Mouse (Mus musculus): Measurements from ENCODE around the gene Runx3.
A peak's percentile ranks its signal among the peaks of the same experiment; 100 is the strongest.

Runx3 gene

DNA sequence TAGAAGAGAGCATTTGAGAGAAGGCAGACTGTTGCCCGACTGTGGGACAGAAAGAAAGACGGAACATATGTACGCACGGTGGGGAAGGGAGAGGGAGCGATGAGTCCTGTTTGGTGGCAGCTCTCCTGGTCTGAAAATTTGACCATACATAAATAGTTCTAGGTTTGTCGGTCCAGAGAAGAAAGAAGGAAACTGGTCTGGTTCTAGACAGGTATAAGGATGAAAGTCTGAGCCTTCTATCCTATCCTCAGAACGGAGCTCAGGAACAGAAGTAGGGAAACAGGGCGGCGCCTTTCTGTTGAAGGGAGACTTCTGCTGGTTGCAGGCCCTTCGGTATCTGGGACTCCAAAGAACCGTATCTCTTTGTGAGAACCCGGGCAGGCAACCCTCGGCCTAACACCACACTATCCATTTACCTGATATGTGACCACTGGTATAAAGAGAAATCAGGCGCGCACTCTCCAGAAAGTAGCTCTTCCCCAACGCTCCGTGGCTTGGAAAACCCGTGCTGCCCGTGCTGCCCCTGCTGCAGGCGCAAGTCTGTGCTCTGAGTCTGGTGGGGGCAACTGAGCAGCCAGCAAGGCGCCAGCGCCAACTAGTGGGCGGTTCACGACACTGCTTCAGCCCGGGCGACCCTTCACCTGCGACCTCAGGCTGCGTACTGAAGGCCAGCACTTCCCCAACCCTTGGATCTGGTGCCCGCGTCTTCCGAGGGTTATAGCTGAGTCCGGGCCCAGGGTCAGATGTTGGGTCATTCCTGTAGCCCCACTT, 29.8 kb downstream of the Runx3 start:
- peak; percentile 78 for DNase-seq (ENCODE audit: low read depth, low spot score)

DNA sequence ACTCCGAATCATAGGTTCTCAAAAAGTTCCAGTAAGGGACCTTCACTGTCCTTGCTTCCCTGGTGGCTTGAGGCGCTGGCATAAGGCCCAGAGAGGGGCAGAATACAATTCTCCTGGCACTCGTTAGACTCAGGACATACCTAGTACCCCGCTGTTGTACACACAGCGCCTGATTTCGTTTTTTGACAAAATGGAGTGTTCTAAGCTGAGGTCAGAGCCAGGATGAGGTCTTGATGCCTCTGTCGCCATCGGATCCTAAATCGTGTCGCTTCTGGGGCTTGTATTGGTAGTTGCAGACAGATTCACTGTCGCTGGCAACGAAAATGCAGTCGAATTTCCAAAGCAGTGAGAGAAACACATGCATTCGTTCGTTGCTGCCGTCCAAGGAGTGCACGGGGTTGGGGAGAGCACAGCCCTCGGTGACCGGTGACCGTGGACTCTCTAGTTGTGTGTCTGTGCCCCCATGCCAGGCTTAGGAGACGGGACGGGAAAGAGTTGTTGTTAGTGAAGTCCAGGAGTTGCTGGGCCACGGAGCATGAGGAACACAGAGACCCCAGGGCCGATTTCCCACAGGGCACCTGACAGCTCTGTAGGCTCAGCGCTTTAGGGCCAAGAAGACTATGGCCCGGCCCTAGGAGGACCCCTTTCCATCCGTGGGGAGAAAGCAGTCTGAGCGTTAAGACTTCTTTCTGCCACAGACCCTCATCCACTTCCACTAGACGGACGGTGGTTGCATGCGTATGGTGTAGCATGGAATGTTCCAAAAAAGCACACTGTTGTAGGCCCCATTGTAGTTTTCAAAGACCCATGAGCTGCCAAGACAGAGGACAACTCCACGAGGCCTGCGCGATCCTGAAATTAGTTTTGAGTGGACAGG, 30.9 kb downstream of the Runx3 start:
- DNase-seq (ENCODE audit: low read depth, low spot score), result no peak

DNA sequence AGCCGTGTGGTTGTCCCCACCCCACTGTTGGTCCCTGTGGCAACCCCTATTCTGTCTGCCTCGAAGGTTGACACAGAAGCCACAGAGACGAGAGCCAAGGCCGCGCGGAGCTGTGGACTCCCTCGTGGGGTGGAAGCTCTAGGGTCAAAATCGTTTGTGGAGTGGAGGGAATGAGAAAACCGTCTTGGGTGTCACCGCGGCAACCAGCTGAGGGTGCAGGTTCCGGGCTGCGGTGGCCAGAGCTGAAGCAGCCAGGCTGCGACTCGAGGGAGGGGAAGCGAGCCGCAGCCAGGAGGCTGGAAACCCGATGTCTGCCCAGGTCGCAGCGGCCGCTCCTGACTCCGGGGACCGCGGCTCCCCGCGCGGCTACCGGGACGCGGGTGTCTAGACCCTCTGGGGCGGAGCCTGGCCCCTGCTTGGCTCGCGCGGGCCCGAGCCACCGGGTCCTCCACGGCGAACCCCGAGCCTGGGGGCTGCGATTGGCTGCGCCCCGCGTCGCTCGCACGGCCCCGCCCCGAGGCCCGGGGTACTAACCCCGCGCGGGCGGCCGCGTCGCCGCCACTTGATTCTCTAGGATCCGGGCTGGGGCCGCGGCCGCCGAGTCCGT, 31.6 kb downstream of the Runx3 start:
- DNase-seq (ENCODE audit: low read depth, low spot score), result peak; percentile 83

DNA sequence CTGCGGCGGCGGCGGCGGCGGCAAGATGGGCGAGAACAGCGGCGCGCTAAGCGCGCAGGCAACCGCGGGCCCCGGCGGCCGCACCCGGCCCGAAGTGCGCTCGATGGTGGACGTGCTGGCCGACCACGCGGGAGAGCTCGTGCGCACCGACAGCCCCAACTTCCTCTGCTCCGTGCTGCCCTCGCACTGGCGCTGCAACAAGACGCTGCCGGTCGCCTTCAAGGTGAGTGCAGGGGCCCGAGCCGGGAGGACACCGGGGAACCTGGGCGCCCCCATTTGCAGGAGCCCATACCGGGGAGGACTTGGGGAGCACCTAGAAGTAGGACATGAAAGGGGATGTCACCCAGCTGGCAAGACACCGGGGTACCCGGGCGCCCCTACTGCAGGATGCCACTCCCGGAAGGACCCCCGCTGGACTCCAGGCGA, 32.4 kb downstream of the Runx3 start:
- peak; percentile 77 for DNase-seq (ENCODE audit: low read depth, low spot score)

DNA sequence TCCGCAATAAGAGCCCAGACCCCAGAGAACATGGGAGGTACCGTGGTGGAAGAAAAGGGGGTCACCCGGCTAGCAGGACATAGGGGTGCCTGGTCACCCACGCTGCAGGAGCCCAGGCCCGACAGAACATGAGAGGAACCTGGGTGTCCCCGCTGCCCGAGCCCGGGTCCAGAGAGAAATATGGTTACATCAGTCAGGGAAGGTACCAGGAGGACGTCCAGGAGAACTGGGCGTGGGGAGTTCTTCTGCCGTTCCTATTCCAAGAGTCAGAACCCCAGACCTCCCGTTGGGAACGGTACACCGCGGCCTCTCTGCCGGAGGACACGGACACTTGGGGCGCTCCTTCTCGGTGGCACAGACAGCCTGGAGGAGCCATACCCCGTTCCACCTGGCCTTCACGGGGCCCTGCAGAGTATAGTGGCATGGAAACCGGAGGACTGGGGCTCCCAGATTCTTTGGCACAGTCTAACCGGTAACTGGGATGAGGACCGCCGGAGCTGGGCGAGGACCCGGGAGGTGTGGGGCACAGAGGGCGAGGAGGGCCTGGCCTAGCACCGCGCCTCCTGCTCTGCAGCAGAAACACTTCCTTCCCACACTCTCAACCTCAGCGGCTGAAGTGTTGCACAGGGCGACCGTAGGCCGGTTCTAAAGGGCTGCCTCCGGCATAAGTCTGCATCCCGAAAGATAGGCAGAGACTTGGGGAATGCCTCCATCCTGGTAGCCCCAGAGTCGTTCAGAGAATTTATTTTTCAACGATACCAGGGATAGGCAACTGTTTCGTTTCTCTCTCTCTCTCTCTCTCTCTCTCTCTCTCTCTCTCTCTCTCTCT, 33.0 kb downstream of the Runx3 start:
- DNase-seq (ENCODE audit: low read depth, low spot score), result peak; percentile 77

DNA sequence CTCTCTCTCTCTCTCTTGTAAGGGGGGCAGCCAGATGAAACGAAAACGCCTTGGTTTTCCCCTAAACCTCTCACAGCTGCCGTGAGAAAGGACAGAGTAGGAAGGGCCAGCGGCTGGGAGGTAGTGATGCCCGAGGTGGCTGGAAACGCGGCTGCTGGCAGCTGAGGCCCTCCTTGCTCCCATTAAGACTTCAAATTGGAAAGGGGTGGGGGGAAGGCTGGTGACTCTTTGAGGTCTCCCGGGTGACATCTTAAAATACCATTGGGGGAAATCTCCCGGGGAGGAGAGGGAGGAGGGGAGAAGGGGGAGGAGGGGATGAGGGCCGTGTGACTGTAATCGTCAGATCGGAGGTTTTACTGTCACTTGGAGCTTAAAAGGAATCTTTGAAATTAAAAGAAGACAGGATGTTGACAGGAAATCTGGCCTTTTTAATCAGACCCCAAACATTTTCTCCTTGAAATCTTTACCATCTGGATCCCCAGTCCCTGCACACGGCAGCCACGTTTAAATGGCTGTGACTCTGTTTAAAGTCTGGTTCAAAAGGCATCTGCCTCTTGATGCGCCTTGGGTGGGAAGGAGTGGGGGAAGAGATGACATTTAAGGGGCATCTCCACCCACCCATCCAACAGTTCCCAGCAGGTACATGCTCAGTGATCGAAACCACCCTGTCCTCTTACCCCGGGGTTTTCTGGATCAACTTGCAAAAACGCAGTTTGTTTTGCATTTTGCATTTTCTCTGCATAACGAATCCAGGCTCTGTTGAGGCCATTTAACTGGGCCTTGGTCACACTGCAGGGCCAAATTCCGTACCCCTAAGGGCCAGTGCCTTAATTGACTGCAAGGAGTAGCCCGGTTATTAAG, 33.9 kb downstream of the Runx3 start:
- DNase-seq (ENCODE audit: low read depth, low spot score), result peak; percentile 85

DNA sequence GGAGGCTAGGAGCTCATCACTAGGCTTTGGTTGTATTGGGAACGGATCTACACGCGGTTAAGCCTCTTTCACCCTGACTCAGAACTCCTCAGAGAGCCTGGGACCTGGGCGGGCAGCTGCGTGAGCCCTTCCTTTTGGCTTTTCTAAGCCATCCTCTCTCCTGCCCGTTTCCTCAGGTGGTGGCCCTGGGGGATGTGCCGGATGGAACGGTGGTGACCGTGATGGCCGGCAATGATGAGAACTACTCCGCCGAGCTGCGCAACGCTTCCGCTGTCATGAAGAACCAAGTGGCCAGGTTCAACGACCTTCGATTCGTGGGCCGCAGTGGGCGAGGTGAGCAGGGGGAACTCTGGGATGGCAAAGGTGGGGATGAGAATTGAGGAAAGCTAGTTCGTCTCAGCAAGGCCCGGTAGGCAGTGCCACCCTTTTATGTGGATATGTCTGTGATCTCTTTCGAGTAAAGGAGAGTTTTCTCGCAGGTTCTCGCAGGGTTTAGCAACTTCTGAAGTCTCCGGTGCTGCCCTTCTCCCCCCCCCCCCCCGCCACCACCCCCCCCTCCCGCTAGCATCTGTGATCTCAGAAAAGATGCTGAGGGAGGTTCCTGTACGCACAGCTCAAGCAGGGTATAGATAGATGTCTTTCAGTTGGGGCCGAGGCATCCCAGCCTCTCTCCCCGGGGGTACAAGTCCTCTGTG, 34.8 kb downstream of the Runx3 start:
- DNase-seq (ENCODE audit: low read depth, low spot score), result peak; percentile 78

DNA sequence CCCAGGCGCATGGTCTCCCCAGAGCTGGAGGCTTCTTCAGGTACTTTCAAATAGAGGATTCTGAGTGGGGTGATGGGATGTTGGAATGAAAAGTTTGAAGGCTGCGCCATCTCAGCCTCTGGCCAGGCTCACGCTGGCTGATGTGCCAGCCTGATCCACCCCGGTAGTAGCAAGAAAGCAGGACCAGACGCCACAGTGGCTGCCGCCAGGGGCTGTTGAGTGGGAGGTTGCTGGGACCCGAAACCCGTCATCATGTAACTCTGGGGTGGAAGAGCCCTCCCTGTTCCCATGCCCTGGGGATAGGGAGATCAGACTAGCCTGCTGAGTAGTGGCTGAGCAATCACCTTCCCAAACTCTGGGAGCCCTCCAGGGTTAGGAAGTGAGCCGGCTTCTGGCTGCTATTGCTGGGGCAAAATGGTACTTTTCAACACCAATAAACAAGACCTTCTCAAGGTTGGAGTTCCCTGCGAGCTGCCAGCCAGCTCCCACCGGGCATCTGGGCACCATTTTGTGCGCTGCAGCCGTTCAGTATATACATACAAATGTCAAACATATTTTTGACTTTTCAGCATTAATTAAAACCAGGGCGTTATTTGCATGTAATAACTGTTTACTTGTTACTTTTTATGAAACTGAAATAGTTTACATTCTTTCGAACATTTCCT, 35.5 kb downstream of the Runx3 start:
- DNase-seq (ENCODE audit: low read depth, low spot score), result no peak

DNA sequence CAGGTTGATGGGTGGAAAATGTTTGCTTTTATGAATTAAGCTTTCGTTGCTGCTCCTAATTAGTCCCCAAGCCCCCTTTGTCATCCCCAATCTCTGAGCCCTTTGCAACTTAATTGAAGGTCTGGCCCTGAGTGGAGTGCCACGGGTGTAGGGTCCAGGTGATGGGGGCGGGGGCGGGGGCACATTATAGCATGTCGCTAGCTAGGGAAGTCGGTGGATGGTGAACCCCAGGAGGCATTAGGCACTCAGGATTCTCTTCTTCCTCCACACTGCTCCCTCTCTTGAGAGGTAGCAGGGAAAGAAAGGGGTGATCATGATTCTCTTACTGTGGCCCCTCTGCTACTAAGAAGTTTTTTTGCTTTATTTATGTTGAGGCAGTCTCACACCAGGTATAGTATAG, 36.1 kb downstream of the Runx3 start:
- no peak for DNase-seq (ENCODE audit: low read depth, low spot score)

DNA sequence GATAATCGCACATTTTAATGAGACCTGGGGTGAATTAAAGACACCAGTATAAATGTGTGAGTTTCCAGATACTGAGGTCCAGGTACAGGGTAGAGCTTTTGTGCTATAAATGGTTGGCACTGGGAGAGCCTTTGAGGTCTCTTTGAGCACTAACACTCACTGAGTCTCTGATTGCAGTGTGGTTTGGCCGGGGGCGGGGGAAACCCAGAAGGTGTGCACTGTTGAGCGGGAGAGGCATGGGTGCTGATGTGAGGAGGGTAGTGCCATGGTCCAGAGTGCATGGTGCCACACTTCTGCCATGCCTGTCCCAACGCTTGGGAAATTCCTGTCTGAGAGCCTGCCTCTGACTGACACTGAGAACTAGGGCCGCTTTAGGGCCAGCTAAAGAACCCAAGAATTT, 36.9 kb downstream of the Runx3 start:
- peak; percentile 82 for DNase-seq (ENCODE audit: low read depth, low spot score)

DNA sequence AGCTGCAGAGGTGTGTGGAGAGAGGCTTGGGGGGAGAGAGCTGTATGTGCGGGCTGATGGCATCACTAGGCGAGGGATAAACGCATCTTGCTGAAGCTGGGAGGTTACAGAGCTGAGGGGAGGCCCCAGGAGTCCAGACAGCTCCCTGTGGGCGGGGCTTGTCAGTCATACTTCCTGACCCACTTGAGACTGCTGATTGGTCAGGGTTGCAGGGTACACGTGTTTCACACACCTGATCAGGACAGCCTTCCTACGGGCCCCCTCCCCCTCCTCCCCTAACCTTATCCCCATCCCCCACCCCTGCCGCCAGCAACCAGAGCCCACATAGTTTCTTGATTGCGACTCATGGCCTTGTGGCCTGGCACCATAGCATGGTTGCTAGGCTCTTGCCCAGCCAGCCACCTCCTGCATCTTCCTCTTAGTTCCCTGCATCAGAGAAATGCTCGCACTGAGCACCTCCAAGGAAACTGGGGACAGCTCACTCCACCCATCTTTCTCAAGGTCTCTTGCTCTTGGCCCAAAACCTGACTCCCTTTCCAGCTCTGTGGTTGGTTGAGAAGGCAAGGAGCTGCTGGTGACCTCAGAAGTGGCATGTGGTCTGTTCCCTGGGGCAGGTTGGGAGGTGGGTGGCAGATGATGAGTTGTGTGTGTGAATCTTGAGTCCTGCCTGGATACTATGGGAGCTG, 38.4 kb downstream of the Runx3 start:
- peak; percentile 79 for DNase-seq (ENCODE audit: low read depth, low spot score)

DNA sequence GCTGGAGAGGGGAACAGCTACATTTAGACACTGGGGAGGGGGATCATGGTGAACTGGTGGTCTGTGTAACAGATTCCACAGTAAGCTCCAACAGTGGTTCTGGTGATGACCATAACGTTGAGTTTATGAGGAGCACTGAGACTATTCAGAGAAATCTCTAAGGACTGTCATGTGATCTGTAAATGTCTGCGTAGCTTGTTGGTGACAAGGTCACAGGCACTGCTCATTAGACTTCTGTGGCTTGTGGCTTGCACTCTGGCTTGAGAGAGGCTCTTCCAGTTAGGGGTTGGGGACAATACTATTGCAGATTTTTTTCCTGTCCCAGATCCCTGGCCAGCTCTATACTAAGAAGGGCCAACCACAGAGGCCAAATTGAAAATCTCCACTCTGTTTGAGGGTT, 39.2 kb downstream of the Runx3 start:
- DNase-seq (ENCODE audit: low read depth, low spot score), result peak; percentile 46

DNA sequence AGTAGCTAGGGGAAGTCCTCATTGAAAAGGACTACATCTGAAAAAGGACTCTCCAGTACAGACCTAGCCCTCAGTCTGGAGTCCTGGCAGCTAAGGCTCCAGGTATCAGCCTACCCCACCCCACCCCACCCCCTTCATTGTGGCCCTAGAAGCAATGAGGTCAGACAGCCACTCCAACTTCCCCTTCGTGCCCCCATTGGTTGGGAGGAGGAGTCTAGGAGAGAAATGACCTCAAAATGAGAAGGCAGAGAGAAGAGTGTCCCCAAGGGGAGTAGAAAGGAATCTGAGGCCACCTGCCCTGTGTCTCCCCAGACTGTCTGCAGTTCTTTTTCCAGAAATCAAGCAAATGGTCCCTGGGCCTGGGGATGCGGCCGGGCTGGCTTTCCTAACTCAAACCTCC, 39.7 kb downstream of the Runx3 start:
- peak; percentile 33 for DNase-seq (ENCODE audit: low read depth, low spot score)

DNA sequence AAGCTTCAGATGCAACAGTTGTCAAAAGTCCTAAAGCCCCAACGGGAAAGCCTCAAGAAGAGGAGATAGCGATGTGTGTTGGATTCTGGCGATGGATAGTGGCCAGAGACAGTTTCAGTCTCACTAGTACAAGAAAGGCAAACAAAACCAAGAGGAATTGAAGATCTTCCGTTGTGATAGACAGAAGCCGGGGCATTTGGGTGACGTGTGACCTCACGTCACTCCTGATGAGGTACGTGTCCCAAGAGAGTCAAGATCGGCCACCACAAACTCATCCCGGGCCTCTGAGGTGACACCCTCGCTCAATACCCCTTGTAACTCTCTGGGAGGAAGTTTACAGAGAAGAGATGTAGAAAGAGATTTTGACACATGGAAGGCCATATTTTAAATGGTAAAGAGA, 41.0 kb downstream of the Runx3 start:
- peak; percentile 77 for DNase-seq (ENCODE audit: low read depth, low spot score)

DNA sequence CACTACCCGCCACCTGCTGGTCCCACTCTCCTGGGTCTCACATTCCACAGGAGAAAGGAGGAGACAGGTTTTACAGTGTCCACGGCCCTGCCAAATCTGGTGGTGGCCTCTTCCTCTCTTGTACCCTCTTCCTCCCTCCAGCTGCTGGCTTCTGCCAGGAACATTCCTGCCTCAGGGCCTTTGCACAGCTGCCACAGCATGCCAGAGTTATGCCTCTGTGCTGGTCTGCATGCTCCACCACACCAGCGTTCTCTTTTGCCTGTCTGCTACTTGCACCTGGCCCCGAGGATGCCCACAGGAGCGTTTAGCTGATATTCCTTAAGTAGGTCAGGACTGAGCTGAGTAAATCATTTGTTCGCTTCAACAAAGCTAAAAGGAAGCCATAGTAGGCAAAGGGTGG, 45.3 kb downstream of the Runx3 start:
- no peak for DNase-seq (ENCODE audit: low read depth, low spot score)

DNA sequence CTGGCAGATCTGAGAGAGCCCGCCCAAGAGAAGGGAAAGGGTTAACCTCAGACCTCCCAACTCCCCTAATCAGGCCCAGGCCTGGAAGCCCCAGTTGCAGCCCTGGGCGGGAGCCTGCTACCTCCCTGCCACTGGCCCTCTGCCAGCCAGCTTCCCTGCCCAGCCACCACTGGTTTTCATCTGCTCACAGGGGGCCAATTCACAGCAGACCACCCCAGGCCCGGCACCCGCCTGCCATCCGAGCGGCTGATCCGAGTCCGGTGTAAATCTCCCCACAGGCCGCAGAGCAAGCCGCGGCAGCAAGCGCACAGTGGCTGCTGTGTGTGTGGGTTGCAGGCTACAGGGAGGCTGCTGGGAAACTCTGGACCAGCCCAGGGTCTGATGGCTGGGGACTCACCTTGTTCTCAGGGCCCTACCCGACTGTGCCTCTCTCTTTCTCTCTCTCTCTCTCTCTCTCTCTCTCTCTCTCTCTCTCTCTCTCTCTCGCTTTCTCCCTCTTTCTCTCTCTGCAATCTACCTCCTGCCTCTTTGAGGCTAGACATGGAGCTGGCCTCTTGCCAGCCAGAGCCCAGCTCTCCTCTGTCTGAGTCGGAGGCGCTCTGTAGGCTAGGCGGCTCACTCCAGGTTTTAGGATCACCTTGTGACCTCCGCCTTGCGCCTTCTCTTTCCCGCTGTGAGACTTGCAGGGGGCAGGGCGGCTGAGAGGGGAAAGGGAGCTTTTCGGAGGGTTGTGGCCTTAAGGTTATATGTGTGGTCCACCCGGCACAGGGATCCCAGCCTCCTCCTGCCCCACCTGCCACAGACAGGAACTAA, 46.2 kb downstream of the Runx3 start:
- DNase-seq (ENCODE audit: low read depth, low spot score), result no peak

DNA sequence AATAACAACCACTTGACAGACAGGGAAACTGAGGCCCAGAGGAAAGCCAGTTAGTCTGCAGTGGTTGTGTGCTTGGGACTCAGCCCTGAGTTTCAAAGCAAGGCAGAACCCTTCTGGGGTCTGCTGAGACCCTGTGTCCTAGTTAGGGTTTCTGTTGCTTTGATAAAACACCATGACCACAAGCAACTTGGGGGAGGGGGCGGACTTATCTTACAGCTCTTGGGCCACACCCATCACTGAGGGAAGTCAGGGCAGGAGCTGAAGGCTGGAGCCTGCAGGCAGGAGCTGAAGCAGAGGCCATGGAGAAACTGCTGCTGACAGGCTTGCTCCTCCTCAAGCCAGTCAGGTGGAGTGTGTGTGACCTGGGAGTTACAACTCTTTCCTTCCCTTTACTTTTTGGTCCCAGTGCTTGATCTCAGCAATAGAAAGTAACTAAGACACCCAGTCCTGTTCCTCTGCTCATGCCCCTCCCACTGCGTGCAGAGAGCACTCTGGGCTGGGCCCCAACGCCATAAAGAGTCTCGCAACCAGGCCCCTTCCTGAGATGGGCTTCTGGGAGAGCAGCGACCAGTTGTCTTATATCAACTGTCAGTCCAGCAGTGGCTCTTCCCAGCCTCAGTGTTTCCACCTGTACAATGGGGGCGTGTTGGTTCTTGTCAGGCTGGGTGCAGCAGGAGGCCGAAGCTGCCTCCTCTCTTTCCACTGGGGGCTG, 47.5 kb downstream of the Runx3 start:
- no peak for DNase-seq (ENCODE audit: low read depth, low spot score)
